Mouse (Mus musculus) myocyte (in vitro differentiated cells): ENCODE results near the gene Vps13a. TPM values are rescaled to one million over a fixed set of nuclear protein-coding genes. Genes with fewer than 3 reads are reported as not detected.
A peak's percentile ranks its signal among the peaks of the same experiment; 100 is the strongest.

ENCODE experiments used
- H3K27me3 ChIP-seq: one replicate; pipeline ENCODE4 v1.6.1; 2011; ENCODE audit not compliant: control insufficient read depth, insufficient read depth, insufficient read length
- H3K36me3 ChIP-seq: one replicate; pipeline ENCODE4 v1.6.1; 2011; ENCODE audit not compliant: control insufficient read depth, insufficient read depth
- H3K4me2 ChIP-seq: one replicate; pipeline ENCODE4 v1.6.1; 2011; ENCODE audit warnings: low read depth, control low read depth
- H3K4me3 ChIP-seq: one replicate; pipeline ENCODE4 v1.5.1; 2011; ENCODE audit warnings: mild to moderate bottlenecking, control low read depth, moderate library complexity
- H3K79me2 ChIP-seq: one replicate; pipeline ENCODE4 v1.6.1; 2011; ENCODE audit not compliant: control insufficient read depth, insufficient read depth
- H3ac ChIP-seq: one replicate; pipeline ENCODE4 v1.6.1; 2011; ENCODE audit not compliant: control insufficient read depth, insufficient read length
- CEBPB ChIP-seq: IDR thresholded peaks from 2 replicates; pipeline ENCODE4 v1.6.1; 2011; ENCODE audit warnings: mild to moderate bottlenecking, moderate library complexity; ENCODE audit not compliant: poor library complexity, insufficient read depth, severe bottlenecking
- E2F4 ChIP-seq: IDR thresholded peaks from one replicate; pipeline ENCODE4 v1.6.1; 2011; ENCODE audit warnings: mild to moderate bottlenecking, control low read depth, moderate library complexity; ENCODE audit not compliant: insufficient read depth
- MAX ChIP-seq: IDR thresholded peaks from one replicate; pipeline ENCODE4 v1.6.1; 2011; ENCODE audit warnings: low read depth, mild to moderate bottlenecking, control low read depth
- MYOD1 ChIP-seq, 3 experiments: IDR thresholded peaks; one replicate each; pipeline ENCODE4 v1.6.1; 2011; ENCODE audit warnings: control low read depth in 2 of 3, low read depth in 2 of 3, mild to moderate bottlenecking in 2 of 3, moderate library complexity in 1 of 3; ENCODE audit not compliant: insufficient read length in 2 of 3, control insufficient read depth in 1 of 3
- MYOG ChIP-seq, 3 experiments: IDR thresholded peaks; one replicate each; pipeline ENCODE4 v1.6.1; 2011; ENCODE audit warnings: control low read depth in 2 of 3, low read depth in 2 of 3, mild to moderate bottlenecking in 2 of 3; ENCODE audit not compliant: insufficient read length in 2 of 3, control insufficient read depth in 1 of 3, insufficient read depth in 1 of 3
- POLR2A ChIP-seq: IDR thresholded peaks from one replicate; pipeline ENCODE4 v1.6.1; 2011; ENCODE audit warnings: low read depth, mild to moderate bottlenecking, control low read depth, moderate library complexity; ENCODE audit not compliant: insufficient read length
- POLR2AphosphoS2 ChIP-seq: IDR thresholded peaks from one replicate; pipeline ENCODE4 v1.6.1; 2011; ENCODE audit warnings: low read depth, control low read depth; ENCODE audit not compliant: insufficient read length
- REST ChIP-seq: IDR thresholded peaks from one replicate; pipeline ENCODE4 v1.6.1; 2011; ENCODE audit warnings: mild to moderate bottlenecking, control low read depth, moderate library complexity; ENCODE audit not compliant: insufficient read depth, insufficient read length
- SRF ChIP-seq: IDR thresholded peaks from one replicate; pipeline ENCODE4 v1.6.1; 2011; ENCODE audit warnings: low read depth; ENCODE audit not compliant: control insufficient read depth, insufficient read length
- TCF12 ChIP-seq: IDR thresholded peaks from one replicate; pipeline ENCODE4 v1.6.1; 2011; ENCODE audit warnings: mild to moderate bottlenecking, control low read depth; ENCODE audit not compliant: poor library complexity, insufficient read depth, severe bottlenecking
- TCF3 ChIP-seq: IDR thresholded peaks from one replicate; pipeline ENCODE4 v1.6.1; 2011; ENCODE audit warnings: low read depth, control low read depth; ENCODE audit not compliant: insufficient read length
- USF1 ChIP-seq: IDR thresholded peaks from one replicate; pipeline ENCODE4 v1.6.1; 2011; ENCODE audit warnings: low read depth, mild to moderate bottlenecking, control low read depth, moderate library complexity
- polyA plus RNA-seq: library from polyadenylated mRNA; unstranded; fragments of >200 nt; fragmentation: generic; extraction: Trizol; gene quantifications from one replicate; pipeline ENCODE4 v1.2.1, GENCODE M21; 2012; ENCODE audit warnings: missing spikeins

Vps13a gene
- polyA plus RNA-seq, 1 experiment: 3.7 TPM

- no peak overlapping the region for H3K4me2 ChIP-seq
- H3K4me3 ChIP-seq: no peak overlapping the region
- TF ChIP-seq CEBPB: no peak
- TF ChIP-seq E2F4: no peak
- no peaks in the 10 kb centered on the region for H3K27me3 ChIP-seq
- no peaks in the 10 kb centered on the region for H3K36me3 ChIP-seq
- no peak overlapping the region for H3ac ChIP-seq
- H3K79me2 ChIP-seq: no peaks in the 10 kb centered on the region
These were observed 31.4 kb upstream of the Vps13a start for GRCm38 (mm10) chr19:16812072-16812608.

DNA sequence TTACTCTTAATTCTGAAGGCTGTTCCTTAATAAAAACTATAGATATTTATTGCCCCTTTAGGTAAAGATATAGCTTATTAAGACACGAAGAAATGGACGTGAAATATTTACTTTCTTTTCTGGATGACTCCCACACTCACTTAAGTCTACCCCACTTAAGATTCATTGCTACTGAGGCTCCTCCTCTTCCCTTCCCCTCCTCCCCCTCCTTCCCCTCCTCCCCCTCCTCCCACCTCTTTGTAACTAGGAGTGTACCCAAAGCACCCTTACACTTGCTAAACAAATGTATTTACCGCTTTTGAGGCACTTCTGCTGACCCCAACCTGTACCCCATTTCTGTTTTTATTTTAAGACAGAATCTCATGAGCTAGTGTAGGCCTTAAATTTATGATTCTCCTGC, 24.4 kb upstream of the Vps13a start:
- Histone ChIP-seq H3K4me2 (peak overlapping the region; percentile 32), H3ac (no peak overlapping the region)
- TF ChIP-seq MYOD1 (IDR thresholded peaks at IDR 0.05; ENCODE audit: control insufficient read depth in 1 of 3, insufficient read length in 2 of 3, low read depth in 2 of 3): no peak
- no peak for TF ChIP-seq MAX
- no peak for TF ChIP-seq POLR2A
- no peak for TF ChIP-seq E2F4
- no peak for TF ChIP-seq CEBPB
- no peak for TF ChIP-seq REST
- no peak for TF ChIP-seq POLR2AphosphoS2
- no peak for TF ChIP-seq TCF3
- TF ChIP-seq SRF: no peak
- TF ChIP-seq TCF12: no peak
- TF ChIP-seq MYOG (IDR thresholded peaks at IDR 0.05; ENCODE audit: control insufficient read depth in 1 of 3, insufficient read depth in 1 of 3, insufficient read length in 2 of 3, low read depth in 2 of 3): no peak
- TF ChIP-seq USF1: no peak

DNA sequence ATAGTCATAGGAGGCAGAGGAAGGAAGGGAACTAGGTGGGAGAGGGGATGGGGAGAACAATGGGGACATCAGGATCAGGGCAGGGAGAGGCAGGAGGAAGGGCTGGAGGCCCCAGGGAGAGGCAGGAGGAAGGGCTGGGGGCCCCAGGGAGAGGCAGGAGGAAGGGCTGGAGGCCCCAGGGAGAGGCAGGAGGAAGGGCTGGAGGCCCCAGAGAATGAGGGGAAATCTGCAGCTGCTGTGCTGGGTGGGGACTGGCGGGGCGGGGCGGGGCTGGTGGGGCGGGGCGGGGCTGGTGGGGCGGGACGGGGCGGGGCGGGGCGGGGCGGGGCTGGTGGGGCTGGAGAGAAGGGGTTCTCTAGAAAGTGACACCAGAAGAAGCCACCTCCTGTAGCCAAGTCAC, 23.8 kb upstream of the Vps13a start:
- no peak for TF ChIP-seq MYOG (IDR thresholded peaks at IDR 0.05; ENCODE audit: control insufficient read depth in 1 of 3, insufficient read depth in 1 of 3, insufficient read length in 2 of 3, low read depth in 2 of 3)
- TF ChIP-seq MYOD1 (IDR thresholded peaks at IDR 0.05; ENCODE audit: control insufficient read depth in 1 of 3, insufficient read length in 2 of 3, low read depth in 2 of 3): peak in 1 of 3 experiments; percentile 29
- no peak overlapping the region for H3K4me3 ChIP-seq

More for the DNA sequence above, 24.4 kb upstream of the Vps13a start:
- Histone ChIP-seq H3K36me3 (no peaks in the 10 kb centered on the region), H3K27me3 (no peaks in the 10 kb centered on the region), H3K79me2 (no peaks in the 10 kb centered on the region), H3K4me3 (no peak overlapping the region)

DNA sequence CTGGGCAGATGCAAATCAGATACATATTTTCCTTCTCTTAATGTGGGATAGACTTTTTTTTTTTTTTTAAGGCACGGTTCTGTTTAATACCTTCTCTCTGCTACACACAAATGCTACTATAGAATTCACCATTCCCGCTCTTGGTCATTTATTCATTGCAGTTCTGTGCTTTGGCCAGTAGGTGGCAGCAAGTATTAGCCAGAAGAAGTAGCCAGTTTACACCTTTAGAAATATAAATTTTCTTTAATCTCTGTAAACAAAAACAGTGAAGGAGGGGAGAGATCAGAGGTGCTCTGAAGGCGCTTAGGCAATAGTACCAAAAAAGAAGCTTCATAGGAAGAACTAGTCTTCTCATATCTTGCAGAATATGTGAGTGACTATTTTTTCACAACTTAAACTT, 22.0 kb upstream of the Vps13a start:
- Histone ChIP-seq H3K4me2 (no peak overlapping the region), H3K27me3 (no peaks in the 10 kb centered on the region), H3K79me2 (no peaks in the 10 kb centered on the region), H3K4me3 (no peak overlapping the region), H3ac (no peak overlapping the region), H3K36me3 (no peaks in the 10 kb centered on the region)
- TF ChIP-seq MAX (no peak), TCF12 (no peak), CEBPB (no peak), TCF3 (no peak), USF1 (no peak), POLR2AphosphoS2 (no peak), E2F4 (no peak), MYOD1 (IDR thresholded peaks at IDR 0.05; ENCODE audit: control insufficient read depth in 1 of 3, insufficient read length in 2 of 3, low read depth in 2 of 3) (no peak), SRF (no peak), MYOG (IDR thresholded peaks at IDR 0.05; ENCODE audit: control insufficient read depth in 1 of 3, insufficient read depth in 1 of 3, insufficient read length in 2 of 3, low read depth in 2 of 3) (no peak), REST (no peak), POLR2A (no peak)

More for the DNA sequence above, 23.8 kb upstream of the Vps13a start:
- Histone ChIP-seq H3ac (no peak overlapping the region), H3K36me3 (no peaks in the 10 kb centered on the region), H3K4me2 (peak overlapping the region; percentile 32), H3K79me2 (no peaks in the 10 kb centered on the region), H3K27me3 (no peaks in the 10 kb centered on the region)

DNA sequence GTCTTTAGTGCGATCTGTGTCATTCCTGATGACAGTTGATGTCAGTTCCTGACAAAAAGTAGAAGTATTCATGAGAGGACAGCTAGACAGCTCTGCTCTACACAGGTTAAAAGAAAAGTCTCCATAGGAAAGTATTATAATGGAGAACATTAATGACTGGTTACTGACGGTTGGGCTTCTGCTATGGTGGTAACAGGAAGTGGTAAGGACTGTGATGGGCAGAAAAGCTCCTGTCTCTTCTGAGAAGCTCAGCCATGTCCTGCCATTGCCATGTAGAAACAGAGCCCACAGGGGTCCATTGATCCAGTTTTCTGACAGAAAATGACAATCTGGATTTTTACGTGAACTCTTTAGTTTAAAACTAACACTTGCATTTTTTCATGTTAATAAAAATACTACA, 21.4 kb upstream of the Vps13a start:
- H3K79me2 ChIP-seq: no peaks in the 10 kb centered on the region
- no peak overlapping the region for H3K4me3 ChIP-seq
- no peaks in the 10 kb centered on the region for H3K27me3 ChIP-seq

More for the DNA sequence above, 21.4 kb upstream of the Vps13a start:
- Histone ChIP-seq H3K36me3 (no peaks in the 10 kb centered on the region), H3K4me2 (no peak overlapping the region), H3ac (no peak overlapping the region)
- TF ChIP-seq POLR2A (no peak), MAX (no peak), MYOD1 (IDR thresholded peaks at IDR 0.05; ENCODE audit: control insufficient read depth in 1 of 3, insufficient read length in 2 of 3, low read depth in 2 of 3) (no peak), SRF (no peak), TCF12 (no peak), REST (no peak), USF1 (no peak), E2F4 (no peak), MYOG (IDR thresholded peaks at IDR 0.05; ENCODE audit: control insufficient read depth in 1 of 3, insufficient read depth in 1 of 3, insufficient read length in 2 of 3, low read depth in 2 of 3) (no peak)
